Mouse (Mus musculus) MEL (cell line): ENCODE measurements around the gene Rec8.

ENCODE experiments used
- CTCF ChIP-seq, 3 experiments: IDR thresholded peaks in 2 of 3; conservative IDR thresholded peaks in 1 of 3; 2 replicates each; pipeline ENCODE4 v1.5.1; 2011 to 2012; ENCODE audit warnings: low read length in 3 of 3, low read depth in 2 of 3, mild to moderate bottlenecking in 2 of 3, improper control_type of control experiment in 1 of 3, inconsistent platforms in 1 of 3, mixed read lengths in 1 of 3, moderate library complexity in 1 of 3; ENCODE audit not compliant: control insufficient read depth in 1 of 3, insufficient read depth in 1 of 3, poor library complexity in 1 of 3, severe bottlenecking in 1 of 3
- E2F4 ChIP-seq: IDR thresholded peaks from 2 replicates; pipeline ENCODE4 v1.6.1; 2011; ENCODE audit warnings: low read depth, low read length, improper control_type of control experiment, borderline replicate concordance
- GATA1 ChIP-seq: IDR thresholded peaks from 2 replicates; pipeline ENCODE4 v1.6.1; 2011; ENCODE audit warnings: low read depth, low read length, improper control_type of control experiment

DNA sequence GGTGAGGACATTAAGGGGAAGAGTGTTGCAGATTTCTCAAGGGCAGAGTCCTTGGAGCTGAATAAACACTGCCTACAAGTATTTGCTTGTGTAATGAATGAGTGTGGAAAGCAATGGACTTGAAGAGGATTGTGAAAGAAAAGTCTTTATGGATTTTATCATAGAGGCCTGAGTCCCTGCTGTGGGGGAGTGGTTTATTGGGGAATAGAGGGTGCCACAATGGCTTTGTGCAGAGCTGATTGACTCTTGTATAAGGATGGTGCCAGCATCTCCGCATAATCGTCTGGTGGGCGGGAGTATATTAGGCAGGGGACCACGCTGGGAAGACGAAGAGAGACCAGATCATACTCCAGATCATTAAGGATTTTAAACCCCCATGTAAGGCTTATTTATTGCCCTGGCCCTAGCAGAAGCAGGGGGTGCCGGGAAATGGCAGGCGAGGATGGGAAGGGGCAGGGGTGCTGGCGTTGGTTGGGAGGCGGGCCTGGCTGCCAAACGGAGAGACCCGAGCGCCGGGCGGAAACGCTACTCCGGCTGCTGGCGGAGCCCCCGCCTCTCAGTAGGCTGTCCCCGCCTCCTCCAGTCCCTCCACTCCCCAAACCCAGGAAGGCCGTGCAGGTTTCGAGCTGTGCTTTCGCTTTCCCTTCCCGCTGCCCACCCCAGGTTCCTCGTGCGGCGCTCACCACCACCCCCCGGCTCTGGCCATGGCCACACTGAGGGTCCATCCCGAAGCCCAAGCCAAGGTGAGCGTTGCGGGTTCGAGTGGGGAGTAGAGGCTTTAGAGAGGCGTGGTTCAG, 39.8 kb upstream of the Rec8 start, which contains the start of gene Psme1:
- TF ChIP-seq E2F4 (no peak), CTCF (IDR thresholded peaks at IDR 0.05 in 2 of 3, conservative IDR thresholded peaks at IDR 0.05 in 1 of 3; ENCODE audit: control insufficient read depth in 1 of 3, insufficient read depth in 1 of 3, low read depth in 2 of 3, low read length in 3 of 3, poor library complexity in 1 of 3, severe bottlenecking in 1 of 3) (no peak), GATA1 (no peak)
